Mouse (Mus musculus) spleen, adult 2 months (tissue): ENCODE measurements at regions not wholly inside any gene's neighbourhood (a gene's known extent, or its start where the extent isn't known, plus 50 kb on each side); places are given as distances from the start of the nearest gene placed in this dataset.

Source experiments
- DNase-seq, 2 experiments: peaks; one replicate each; pipeline versions ENCODE4 v3.0.0 to v3.0.0-alpha.2; 2012 to 2021; ENCODE audit warnings: low spot score in 2 of 2, low read depth in 1 of 2
- H3K27ac ChIP-seq: fragments of 200-500 bp; 2 replicates; pipeline ENCODE4 v1.5.1; 2012; ENCODE audit warnings: low read length, inconsistent platforms; ENCODE audit not compliant: insufficient read depth
- H3K27me3 ChIP-seq: fragments of 200-500 bp; 2 replicates; pipeline ENCODE4 v1.6.1; 2012; ENCODE audit warnings: mild to moderate bottlenecking, moderate library complexity, low read length, inconsistent platforms; ENCODE audit not compliant: control insufficient read depth, insufficient read depth
- H3K36me3 ChIP-seq: fragments of 200-500 bp; 2 replicates; pipeline ENCODE4 v1.6.1; 2012; ENCODE audit warnings: mild to moderate bottlenecking, low read length, inconsistent platforms; ENCODE audit not compliant: control insufficient read depth, insufficient read depth
- H3K4me1 ChIP-seq: fragments of 200-500 bp; 2 replicates; pipeline ENCODE4 v1.6.1; 2011; ENCODE audit warnings: inconsistent platforms; ENCODE audit not compliant: control insufficient read depth, insufficient read depth, insufficient read length
- H3K4me3 ChIP-seq: fragments of 200-500 bp; 2 replicates; pipeline ENCODE4 v1.5.1; 2011; ENCODE audit warnings: mild to moderate bottlenecking, inconsistent platforms; ENCODE audit not compliant: insufficient read depth, insufficient read length; ENCODE audit errors: extremely low read depth
- CTCF ChIP-seq: fragments of 200-500 bp; IDR thresholded peaks from 2 replicates; pipeline ENCODE4 v1.5.1; 2011; ENCODE audit warnings: mild to moderate bottlenecking, inconsistent platforms; ENCODE audit not compliant: insufficient read depth, insufficient read length, insufficient replicate concordance; ENCODE audit errors: extremely low read depth
- POLR2A ChIP-seq: fragments of 200-500 bp; IDR thresholded peaks from 2 replicates; pipeline ENCODE4 v1.6.1; 2011; ENCODE audit warnings: low read depth, low read length, inconsistent platforms
- WGBS: fragments of 180-500 bp; shearing (Covaris S2); methylation state at CpG from one replicate; pipeline ENCODE4 v1.1.7; 2018; 5-methylcytosine and 5-hydroxymethylcytosine counted together

- Histone ChIP-seq H3K36me3 (no peaks in the 10 kb centered on the region), H3K27ac (no peak overlapping the region), H3K27me3 (no peaks in the 10 kb centered on the region), H3K4me3 (no peak overlapping the region), H3K4me1 (no peaks in the 10 kb centered on the region)
- WGBS = 70% methylated on average over 3 of the region's 3 CpGs
- DNase-seq = peak in 1 of 2 experiments; percentile 11
- TF ChIP-seq POLR2A (no peak), CTCF (no peak)
These were observed 1381.3 kb upstream of the Sel1l start for GRCm38 (mm10) chr12:93230237-93230636.

GRCm38 (mm10) chr12:93226826-93227225 lies 1377.9 kb upstream of the Sel1l start:
- 77% methylated on average over 1 of the region's 1 CpGs for WGBS
- no peak for TF ChIP-seq CTCF
- TF ChIP-seq POLR2A = no peak

GRCm38 (mm10) chr12:93221179-93221922 lies 1372.4 kb upstream of the Sel1l start:
- Histone ChIP-seq H3K4me1 (no peaks in the 10 kb centered on the region), H3K27me3 (no peaks in the 10 kb centered on the region), H3K36me3 (no peaks in the 10 kb centered on the region), H3K27ac (no peak overlapping the region), H3K4me3 (no peak overlapping the region)
- TF ChIP-seq CTCF (no peak), POLR2A (no peak)
- DNase-seq = no peak
- 78% methylated on average over 6 of the region's 6 CpGs for WGBS

More at GRCm38 (mm10) chr12:93226826-93227225, 1377.9 kb upstream of the Sel1l start:
- H3K27me3 ChIP-seq = no peaks in the 10 kb centered on the region
- H3K4me3 ChIP-seq = no peak overlapping the region
- H3K36me3 ChIP-seq = no peaks in the 10 kb centered on the region
- H3K4me1 ChIP-seq = no peaks in the 10 kb centered on the region
- H3K27ac ChIP-seq = no peak overlapping the region
- peak in 1 of 2 experiments; percentile 3 for DNase-seq

GRCm38 (mm10) chr12:93207596-93207995 lies 1358.6 kb upstream of the Sel1l start:
- Histone ChIP-seq H3K4me1 (no peaks in the 10 kb centered on the region), H3K36me3 (no peaks in the 10 kb centered on the region), H3K4me3 (no peak overlapping the region), H3K27ac (no peak overlapping the region), H3K27me3 (no peaks in the 10 kb centered on the region)
- TF ChIP-seq POLR2A = no peak
- no peak for TF ChIP-seq CTCF
- WGBS = 86% methylated on average over 3 of the region's 3 CpGs
- no peak for DNase-seq

- 75% methylated on average over 1 of the region's 1 CpGs for WGBS
- no peak overlapping the region for H3K27ac ChIP-seq
- no peak overlapping the region for H3K4me3 ChIP-seq
- TF ChIP-seq POLR2A (no peak), CTCF (no peak)
- no peaks in the 10 kb centered on the region for H3K27me3 ChIP-seq
- H3K36me3 ChIP-seq = no peaks in the 10 kb centered on the region
- H3K4me1 ChIP-seq = no peaks in the 10 kb centered on the region
- no peak for DNase-seq
These were observed 1340.0 kb upstream of the Sel1l start for GRCm38 (mm10) chr12:93188940-93189339.

- Histone ChIP-seq H3K36me3 (no peaks in the 10 kb centered on the region), H3K27ac (no peak overlapping the region), H3K4me3 (no peak overlapping the region), H3K27me3 (no peaks in the 10 kb centered on the region), H3K4me1 (no peaks in the 10 kb centered on the region)
- no peak for DNase-seq
- TF ChIP-seq CTCF (no peak), POLR2A (no peak)
- WGBS = 11% methylated on average over 5 of the region's 5 CpGs
These were observed 1324.8 kb upstream of the Sel1l start for GRCm38 (mm10) chr12:93173744-93174143.

- Histone ChIP-seq H3K27me3 (no peaks in the 10 kb centered on the region), H3K27ac (no peak overlapping the region), H3K36me3 (no peaks in the 10 kb centered on the region), H3K4me1 (no peaks in the 10 kb centered on the region), H3K4me3 (no peak overlapping the region)
- WGBS = 89% methylated on average over 4 of the region's 4 CpGs
- DNase-seq = no peak
- TF ChIP-seq POLR2A (no peak), CTCF (no peak)
These were observed 1311.3 kb upstream of the Sel1l start for GRCm38 (mm10) chr12:93160252-93160651.
